Mouse (Mus musculus) liver, embryonic 14.5 days (tissue): ENCODE measurements around the gene Ppfibp2. TPM values are rescaled to one million over a fixed set of nuclear protein-coding genes. Genes with fewer than 3 reads are reported as not detected.

Experiments used
- ATAC-seq: fragments of 200-750 bp; cut with Nextera tagmentation; 2 replicates; pipeline ENCODE4 v1.8.0; 2017; ENCODE audit warnings: moderate number of reproducible peaks, mild to moderate bottlenecking, moderate library complexity; ENCODE audit not compliant: insufficient read depth
- DNase-seq, 3 experiments: peaks; one replicate each; pipeline ENCODE4 v3.0.0-alpha.2; 2012 to 2013; ENCODE audit warnings: low read depth in 3 of 3, low spot score in 3 of 3
- H3K27ac ChIP-seq: fragments of 300-500 bp; sonication (generic); 2 replicates; pipeline ENCODE4 v1.5.1; 2014; ENCODE audit warnings: moderate library complexity, mild to moderate bottlenecking, control low read depth, inconsistent platforms
- H3K27me3 ChIP-seq: fragments of 300-500 bp; sonication (generic); 2 replicates; pipeline ENCODE4 v1.6.1; 2014; ENCODE audit warnings: mild to moderate bottlenecking, low read length, moderate library complexity; ENCODE audit not compliant: control insufficient read depth, insufficient read depth
- H3K36me3 ChIP-seq: fragments of 300-500 bp; sonication (generic); replicated peaks from 2 replicates; pipeline ENCODE4 v1.6.1; 2014; ENCODE audit warnings: low read depth; ENCODE audit not compliant: control insufficient read depth, insufficient read depth
- H3K4me1 ChIP-seq, 2 experiments: fragments of 200-500 bp in 1 of 2; fragments of 300-500 bp in 1 of 2; sonication (generic) in 1 of 2; replicated peaks; 2 replicates each; pipeline ENCODE4 v1.6.1; 2012 to 2014; ENCODE audit warnings: antibody characterized with exemption in 1 of 2, inconsistent platforms in 1 of 2, low read length in 1 of 2; ENCODE audit not compliant: control insufficient read depth in 2 of 2, insufficient read depth in 2 of 2
- H3K4me2 ChIP-seq: fragments of 300-500 bp; sonication (generic); 2 replicates; pipeline ENCODE4 v1.6.1; 2014; ENCODE audit warnings: low read depth, mild to moderate bottlenecking, control low read depth, moderate library complexity
- H3K4me3 ChIP-seq, 2 experiments: fragments of 200-500 bp in 1 of 2; fragments of 300-500 bp in 1 of 2; sonication (generic) in 1 of 2; 2 replicates each; pipeline ENCODE4 v1.5.1; 2012 to 2014; ENCODE audit warnings: low read depth in 2 of 2, low read length in 2 of 2, mild to moderate bottlenecking in 2 of 2, control low read depth in 1 of 2, inconsistent platforms in 1 of 2, moderate library complexity in 1 of 2; ENCODE audit not compliant: insufficient read depth in 1 of 2
- H3K9ac ChIP-seq: fragments of 300-500 bp; sonication (generic); replicated peaks from 2 replicates; pipeline ENCODE4 v1.6.1; 2014; ENCODE audit warnings: mild to moderate bottlenecking, control low read depth, moderate library complexity
- H3K9me3 ChIP-seq: fragments of 300-500 bp; sonication (generic); 2 replicates; pipeline ENCODE4 v1.6.1; 2016; ENCODE audit warnings: low read length, mixed read lengths; ENCODE audit not compliant: control insufficient read depth
- CTCF ChIP-seq: IDR thresholded peaks from 2 replicates; pipeline ENCODE4 v1.5.1; 2016; ENCODE audit warnings: antibody characterized with exemption, low read depth, control low read depth
- EP300 ChIP-seq: IDR thresholded peaks from 2 replicates; pipeline ENCODE4 v1.6.1; 2016; ENCODE audit warnings: antibody characterized with exemption, low read depth
- WGBS: fragments of 180-500 bp; shearing (Covaris S2); extraction: QIAGEN DNeasy Blood & Tissue Kit; methylation state at CpG from one replicate; pipeline ENCODE4 v1.1.7; 2014; ENCODE audit not compliant: insufficient replicate concordance; 5-methylcytosine and 5-hydroxymethylcytosine counted together
- polyA plus RNA-seq, 2 experiments: library from polyadenylated mRNA; depleted of rRNA in 1 of 2; stranded (reverse) in 1 of 2; unstranded in 1 of 2; fragments of >200 nt; fragmentation: Nextera tagmentation in 1 of 2; extraction: Ambion mirVana in 1 of 2; gene quantifications; 2 replicates each; pipeline versions ENCODE4 v1.2.1 to v1.2.3; 2012 to 2014

Gene Ppfibp2
- polyA plus RNA-seq, 2 experiments = 2.5 to 3.1 TPM

DNA sequence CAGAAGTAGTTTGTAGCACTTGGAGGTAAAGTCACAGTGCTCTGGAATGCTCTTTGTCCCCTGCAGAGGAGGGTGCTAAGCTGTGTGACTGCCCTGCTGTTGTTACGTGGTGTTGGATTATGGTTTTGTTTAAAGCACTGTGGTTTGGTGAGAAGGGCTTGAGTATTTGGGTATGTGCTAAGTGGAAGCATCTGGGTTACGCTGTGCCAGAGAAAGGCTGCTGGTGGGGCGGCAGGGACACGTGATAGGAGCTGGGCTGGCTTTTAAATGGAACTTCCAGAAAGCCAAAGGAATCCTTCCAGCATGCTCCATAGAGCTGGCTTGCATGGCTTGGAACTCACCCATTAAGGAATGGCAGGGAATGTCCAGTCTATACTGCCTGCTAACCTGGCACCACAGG lies 24.2 kb downstream of the Ppfibp2 start:
- TF ChIP-seq CTCF = no peak
- no peak for TF ChIP-seq EP300
- H3K9me3 ChIP-seq = no peaks in the 10 kb centered on the region
- ATAC-seq (no peak), DNase-seq (no peak)
- H3K9ac ChIP-seq = no peak overlapping the region
- no peak overlapping the region for H3K4me2 ChIP-seq
- H3K27ac ChIP-seq = no peak overlapping the region
- H3K4me3 ChIP-seq = no peak overlapping the region
- 62% methylated on average over 4 of the region's 4 CpGs for WGBS
- H3K36me3 ChIP-seq = no peaks in the 10 kb centered on the region
- H3K27me3 ChIP-seq = no peaks in the 10 kb centered on the region
- peaks cover 0 to 5% of the 10 kb centered on the region in 2 experiments; a peak in 1 of 4 replicates for H3K4me1 ChIP-seq

DNA sequence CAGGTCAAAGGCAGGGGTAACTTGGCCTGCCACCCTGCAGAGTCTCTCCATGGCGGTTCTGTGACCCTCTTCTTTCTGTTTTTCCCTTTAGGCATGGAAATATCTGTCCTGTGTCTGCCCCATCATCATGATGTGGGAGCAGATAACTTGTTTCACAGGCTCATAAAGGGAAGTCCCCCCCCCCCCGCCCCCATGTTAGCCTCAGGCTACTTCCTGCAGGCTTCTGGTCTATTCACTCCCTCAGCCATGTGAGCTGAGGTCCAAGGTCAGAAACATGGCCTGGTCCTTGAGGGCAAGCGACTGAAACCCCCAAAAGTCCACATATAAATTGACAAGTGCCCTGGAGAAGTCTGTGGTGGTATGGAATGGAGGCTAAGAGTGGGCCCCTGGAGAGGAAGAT lies 25.1 kb downstream of the Ppfibp2 start:
- no peak for ATAC-seq
- Histone ChIP-seq H3K36me3 (no peaks in the 10 kb centered on the region), H3K4me2 (no peak overlapping the region), H3K9me3 (no peaks in the 10 kb centered on the region), H3K4me1 (peaks cover 0 to 5% of the 10 kb centered on the region in 2 experiments; a peak in 1 of 4 replicates), H3K4me3 (no peak overlapping the region), H3K27me3 (no peaks in the 10 kb centered on the region), H3K27ac (no peak overlapping the region), H3K9ac (no peak overlapping the region)
- WGBS = 29% methylated on average over 3 of the region's 3 CpGs
- DNase-seq = no peak
- TF ChIP-seq EP300 = no peak
- TF ChIP-seq CTCF = no peak

DNA sequence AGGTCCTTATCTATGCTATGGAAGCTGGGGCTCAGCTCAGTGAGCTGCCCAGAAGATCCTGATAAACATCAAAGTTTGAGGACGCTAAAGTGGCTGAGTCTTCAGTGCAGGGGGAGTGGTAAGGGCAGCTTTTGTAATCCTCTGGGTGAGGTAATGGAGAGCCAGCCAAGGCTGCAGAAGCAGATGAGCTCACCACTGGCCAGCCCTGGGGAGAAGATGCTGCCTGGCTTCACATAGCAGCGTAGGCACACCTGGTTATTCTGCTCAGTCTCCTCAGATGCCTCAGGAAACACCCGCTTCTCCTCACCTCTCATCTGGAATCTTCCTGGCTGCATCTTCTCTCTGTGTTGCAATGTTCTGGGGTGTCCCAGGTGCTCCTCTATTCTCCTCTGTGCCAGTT lies 29.4 kb downstream of the Ppfibp2 start:
- no peak for DNase-seq
- ATAC-seq = no peak
- Histone ChIP-seq H3K4me3 (no peak overlapping the region), H3K4me2 (no peak overlapping the region), H3K27me3 (no peaks in the 10 kb centered on the region), H3K27ac (no peak overlapping the region), H3K9ac (no peak overlapping the region), H3K36me3 (no peaks in the 10 kb centered on the region), H3K9me3 (no peaks in the 10 kb centered on the region), H3K4me1 (peaks cover 0 to 2% of the 10 kb centered on the region in 2 experiments; a peak in 1 of 4 replicates)
- WGBS = 37% methylated on average over 3 of the region's 3 CpGs
- TF ChIP-seq EP300 (no peak), CTCF (no peak)

DNA sequence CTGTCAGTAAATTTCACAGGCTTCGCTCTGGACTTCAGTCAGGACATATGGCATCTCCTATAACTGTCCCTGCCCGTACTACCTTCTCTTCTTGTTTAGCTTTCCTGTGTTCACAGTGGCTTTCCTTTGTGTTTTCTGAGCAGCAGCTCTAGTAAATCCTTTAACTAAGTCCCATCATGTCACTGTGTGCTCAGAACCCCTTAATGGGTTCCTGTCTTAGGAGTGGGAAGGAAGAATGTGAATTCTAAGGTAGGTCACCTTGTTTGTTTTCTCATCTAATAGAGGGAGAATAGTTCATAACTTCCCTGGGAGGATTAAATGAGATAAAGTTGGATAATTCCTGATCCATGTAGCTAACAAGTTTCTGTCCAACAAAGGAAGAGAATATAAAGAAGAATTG lies 30.1 kb downstream of the Ppfibp2 start, which contains the start of gene 5330417H12Rik:
Gene 5330417H12Rik, minus strand, starts transcription at position 101 of the 400 bp plus-strand sequence.
- no peak for TF ChIP-seq CTCF
- DNase-seq (no peak), ATAC-seq (no peak)
- H3K36me3 ChIP-seq = no peaks in the 10 kb centered on the region
- WGBS = 62% methylated on average over 2 of the region's 2 CpGs
- H3K4me2 ChIP-seq = no peak within 1 kb of the TSS
- no peak within 1 kb of the TSS for H3K4me3 ChIP-seq
- no peaks in the 10 kb centered on the region for H3K27me3 ChIP-seq
- H3K4me1 ChIP-seq = no peaks in the 10 kb centered on the region
- no peak within 1 kb of the TSS for H3K27ac ChIP-seq
- no peak within 1 kb of the TSS for H3K9ac ChIP-seq
- no peaks in the 10 kb centered on the region for H3K9me3 ChIP-seq

DNA sequence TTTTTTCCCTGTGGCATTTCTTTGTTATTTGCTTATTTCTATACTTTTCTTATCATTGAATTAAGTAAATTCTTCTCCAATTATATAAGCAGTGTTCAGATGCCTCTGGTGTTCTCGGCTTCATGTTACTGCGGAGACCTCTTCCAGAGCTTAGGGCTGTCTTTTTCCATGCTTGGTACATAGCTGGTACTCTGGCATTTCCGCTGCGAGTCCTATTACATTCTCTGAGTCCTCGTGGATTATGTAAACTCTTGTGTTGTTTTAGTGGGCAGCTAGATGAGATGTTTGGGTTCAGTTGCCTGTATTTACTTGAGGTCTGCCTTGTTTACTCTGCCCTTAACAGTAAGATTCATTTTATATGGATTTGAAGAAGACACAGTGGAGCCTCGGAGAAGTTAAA lies 30.8 kb downstream of the Ppfibp2 start:
- DNase-seq (no peak), ATAC-seq (no peak)
- no peaks in the 10 kb centered on the region for H3K4me1 ChIP-seq
- TF ChIP-seq CTCF = no peak
- no peak overlapping the region for H3K4me2 ChIP-seq
- H3K27ac ChIP-seq = no peak overlapping the region
- no peaks in the 10 kb centered on the region for H3K27me3 ChIP-seq
- H3K9me3 ChIP-seq = no peaks in the 10 kb centered on the region
- WGBS = 63% methylated on average over 6 of the region's 6 CpGs
- H3K4me3 ChIP-seq = no peak overlapping the region
- no peak overlapping the region for H3K9ac ChIP-seq
- H3K36me3 ChIP-seq = no peaks in the 10 kb centered on the region
